Mouse (Mus musculus): ENCODE measurements around the gene Gpr142. TPM values are rescaled to one million over a fixed set of nuclear protein-coding genes. Genes with fewer than 3 reads are reported as not detected.

Gpr142 gene
- polyA plus RNA-seq, 1 experiment from 2014 or later = 0.21 TPM

GRCm38 (mm10) chr11:114803990-114804389 is 5.3 kb downstream of the Gpr142 start:
- WGBS = 70% methylated on average over 8 of the region's 8 CpGs
- no peak overlapping the region for H3K4me3 ChIP-seq (replicated peaks)
- no peak for ATAC-seq
- no peak overlapping the region for H3K27ac ChIP-seq
- H3K27me3 ChIP-seq (replicated peaks) = no peaks in the 10 kb centered on the region
- H3K4me1 ChIP-seq (replicated peaks) = peaks cover 15% of the 10 kb centered on the region; the same call in 1 of the 2 replicates
- no peaks in the 10 kb centered on the region for H3K9me3 ChIP-seq
- H3K4me2 ChIP-seq (replicated peaks) = no peak overlapping the region
- H3K36me3 ChIP-seq = no peaks in the 10 kb centered on the region
- H3K9ac ChIP-seq = no peak overlapping the region

GRCm38 (mm10) chr11:114807025-114807424 is 8.3 kb downstream of the Gpr142 start:
- no peak for ATAC-seq
- Histone ChIP-seq H3K9ac (no peak overlapping the region), H3K4me1 (replicated peaks) (peaks cover 15% of the 10 kb centered on the region; the same call in 1 of the 2 replicates), H3K27ac (no peak overlapping the region), H3K9me3 (no peaks in the 10 kb centered on the region), H3K27me3 (replicated peaks) (no peaks in the 10 kb centered on the region), H3K4me3 (replicated peaks) (no peak overlapping the region), H3K36me3 (no peaks in the 10 kb centered on the region), H3K4me2 (replicated peaks) (no peak overlapping the region)
- WGBS = 72% methylated on average over 2 of the region's 2 CpGs

GRCm38 (mm10) chr11:114807686-114808427 is 9.1 kb downstream of the Gpr142 start:
- H3K36me3 ChIP-seq = no peaks in the 10 kb centered on the region
- H3K4me3 ChIP-seq (replicated peaks) = no peak overlapping the region
- no peaks in the 10 kb centered on the region for H3K27me3 ChIP-seq (replicated peaks)
- peak; percentile 47; the same call in 1 of the 2 replicates for ATAC-seq
- no peak overlapping the region for H3K4me2 ChIP-seq (replicated peaks)
- no peak overlapping the region for H3K9ac ChIP-seq
- H3K9me3 ChIP-seq = no peaks in the 10 kb centered on the region
- peaks cover 10% of the 10 kb centered on the region; the same call in 1 of the 2 replicates for H3K4me1 ChIP-seq (replicated peaks)
- WGBS = 31% methylated on average over 14 of the region's 14 CpGs
- no peak overlapping the region for H3K27ac ChIP-seq

- Histone ChIP-seq H3K27ac (no peak overlapping the region), H3K27me3 (replicated peaks) (no peaks in the 10 kb centered on the region), H3K36me3 (no peaks in the 10 kb centered on the region), H3K4me1 (replicated peaks) (0 out of 2 replicates have a peak, but pooled peaks cover 5% of the 10 kb centered on the region), H3K9me3 (no peaks in the 10 kb centered on the region), H3K4me2 (replicated peaks) (no peak overlapping the region), H3K9ac (no peak overlapping the region), H3K4me3 (replicated peaks) (no peak overlapping the region)
- no peak for ATAC-seq
- WGBS = 73% methylated on average over 1 of the region's 1 CpGs
Measured at GRCm38 (mm10) chr11:114809371-114809770, 10.6 kb downstream of the Gpr142 start.

GRCm38 (mm10) chr11:114810344-114810743 is 11.6 kb downstream of the Gpr142 start:
- H3K27me3 ChIP-seq (replicated peaks) = no peaks in the 10 kb centered on the region
- H3K4me2 ChIP-seq (replicated peaks) = no peak overlapping the region
- no peaks in the 10 kb centered on the region for H3K36me3 ChIP-seq
- H3K27ac ChIP-seq = no peak overlapping the region
- no peak for ATAC-seq
- WGBS = 27% methylated on average over 4 of the region's 4 CpGs
- no peak overlapping the region for H3K4me3 ChIP-seq (replicated peaks)
- H3K9me3 ChIP-seq = no peaks in the 10 kb centered on the region
- no peak overlapping the region for H3K9ac ChIP-seq
- H3K4me1 ChIP-seq (replicated peaks) = 0 out of 2 replicates have a peak, but pooled peaks cover 5% of the 10 kb centered on the region

- Histone ChIP-seq H3K36me3 (no peaks in the 10 kb centered on the region), H3K9ac (no peak overlapping the region), H3K4me2 (replicated peaks) (no peak overlapping the region), H3K4me1 (replicated peaks) (0 out of 2 replicates have a peak, but pooled peaks cover under 1% of the 10 kb centered on the region), H3K9me3 (no peaks in the 10 kb centered on the region), H3K27ac (no peak overlapping the region), H3K4me3 (replicated peaks) (no peak overlapping the region), H3K27me3 (replicated peaks) (no peaks in the 10 kb centered on the region)
- 11% methylated on average over 6 of the region's 6 CpGs for WGBS
- peak; percentile 79 for ATAC-seq
Measured at GRCm38 (mm10) chr11:114812731-114813240, 14.1 kb downstream of the Gpr142 start.

GRCm38 (mm10) chr11:114814873-114815592 is 16.3 kb downstream of the Gpr142 start:
- no peaks in the 10 kb centered on the region for H3K36me3 ChIP-seq
- WGBS = 70% methylated on average over 11 of the region's 11 CpGs
- no peaks in the 10 kb centered on the region for H3K9me3 ChIP-seq
- H3K4me1 ChIP-seq (replicated peaks) = no peaks in the 10 kb centered on the region
- H3K4me3 ChIP-seq (replicated peaks) = no peak overlapping the region
- H3K4me2 ChIP-seq (replicated peaks) = no peak overlapping the region
- no peak overlapping the region for H3K9ac ChIP-seq
- no peaks in the 10 kb centered on the region for H3K27me3 ChIP-seq (replicated peaks)
- no peak for ATAC-seq
- no peak overlapping the region for H3K27ac ChIP-seq

- ATAC-seq = no peak
- no peak overlapping the region for H3K9ac ChIP-seq
- no peaks in the 10 kb centered on the region for H3K9me3 ChIP-seq
- H3K36me3 ChIP-seq = no peaks in the 10 kb centered on the region
- H3K27ac ChIP-seq = no peak overlapping the region
- no peak overlapping the region for H3K4me3 ChIP-seq (replicated peaks)
- H3K4me2 ChIP-seq (replicated peaks) = no peak overlapping the region
- 88% methylated on average over 4 of the region's 4 CpGs for WGBS
- no peaks in the 10 kb centered on the region for H3K27me3 ChIP-seq (replicated peaks)
- H3K4me1 ChIP-seq (replicated peaks) = no peaks in the 10 kb centered on the region
Measured at GRCm38 (mm10) chr11:114816934-114817333, 18.2 kb downstream of the Gpr142 start.

GRCm38 (mm10) chr11:114818185-114818584 is 19.5 kb downstream of the Gpr142 start:
- Histone ChIP-seq H3K9ac (no peak overlapping the region), H3K4me3 (replicated peaks) (no peak overlapping the region), H3K27ac (no peak overlapping the region), H3K9me3 (no peaks in the 10 kb centered on the region), H3K4me1 (replicated peaks) (peaks cover 6% of the 10 kb centered on the region), H3K27me3 (replicated peaks) (no peaks in the 10 kb centered on the region), H3K36me3 (no peaks in the 10 kb centered on the region), H3K4me2 (replicated peaks) (no peak overlapping the region)
- WGBS = 88% methylated on average over 7 of the region's 7 CpGs
- no peak for ATAC-seq

- WGBS = 63% methylated on average over 2 of the region's 2 CpGs
- Histone ChIP-seq H3K9ac (no peak overlapping the region), H3K36me3 (no peaks in the 10 kb centered on the region), H3K4me2 (replicated peaks) (no peak overlapping the region), H3K27me3 (replicated peaks) (no peaks in the 10 kb centered on the region), H3K9me3 (no peaks in the 10 kb centered on the region), H3K4me1 (replicated peaks) (peaks cover 11% of the 10 kb centered on the region), H3K4me3 (replicated peaks) (no peak overlapping the region), H3K27ac (no peak overlapping the region)
- ATAC-seq = no peak
Measured at GRCm38 (mm10) chr11:114819110-114819509, 20.4 kb downstream of the Gpr142 start.

- no peaks in the 10 kb centered on the region for H3K27me3 ChIP-seq (replicated peaks)
- H3K4me3 ChIP-seq (replicated peaks) = no peak overlapping the region
- no peak overlapping the region for H3K27ac ChIP-seq
- no peaks in the 10 kb centered on the region for H3K36me3 ChIP-seq
- H3K4me2 ChIP-seq (replicated peaks) = no peak overlapping the region
- peaks cover 11% of the 10 kb centered on the region for H3K4me1 ChIP-seq (replicated peaks)
- H3K9ac ChIP-seq = no peak overlapping the region
- whole genome bisulfite sequencing = 55% methylated on average over 3 of the region's 3 CpGs
- no peak for ATAC-seq
- no peaks in the 10 kb centered on the region for H3K9me3 ChIP-seq
Measured at GRCm38 (mm10) chr11:114820444-114820843, 21.7 kb downstream of the Gpr142 start.

GRCm38 (mm10) chr11:114821325-114821724 is 22.6 kb downstream of the Gpr142 start:
- no peaks in the 10 kb centered on the region for H3K9me3 ChIP-seq
- no peak overlapping the region for H3K27ac ChIP-seq
- no peak overlapping the region for H3K4me3 ChIP-seq (replicated peaks)
- peaks cover 11% of the 10 kb centered on the region for H3K4me1 ChIP-seq (replicated peaks)
- no peak overlapping the region for H3K4me2 ChIP-seq (replicated peaks)
- ATAC-seq = no peak
- 32% methylated on average over 1 of the region's 1 CpGs for WGBS
- H3K27me3 ChIP-seq (replicated peaks) = no peaks in the 10 kb centered on the region
- no peaks in the 10 kb centered on the region for H3K36me3 ChIP-seq
- no peak overlapping the region for H3K9ac ChIP-seq

Measured in intestine, embryonic 15.5 days (tissue).